Mouse (Mus musculus): ENCODE measurements at regions not wholly inside any gene's neighbourhood (a gene's known extent, or its start where the extent isn't known, plus 50 kb on each side); places are given as distances from the start of the nearest gene placed in this dataset.

- TF ChIP-seq CTCF (IDR thresholded peaks at IDR 0.05; ENCODE audit: extremely low read depth, insufficient read depth, low read length) (no peak), POLR2A (IDR thresholded peaks at IDR 0.05; ENCODE audit: extremely low read depth, insufficient read depth, low read length) (no peak)
These were observed 64.6 kb upstream of the Hs6st1 start for GRCm38 (mm10) chr1:36003592-36003991.
